Mouse (Mus musculus) small intestine, adult 2 months (tissue): Measurements from ENCODE around the gene Gm36210.

Experiments used
- CTCF ChIP-seq: fragments of 200-500 bp; IDR thresholded peaks from 2 replicates; pipeline ENCODE4 v1.5.1; 2012; ENCODE audit warnings: low read depth, mild to moderate bottlenecking, control low read depth, inconsistent platforms, low read length, moderate library complexity, mixed read lengths; ENCODE audit not compliant: insufficient replicate concordance, insufficient read length; ENCODE audit errors: extremely low read depth
- POLR2A ChIP-seq: fragments of 200-500 bp; IDR thresholded peaks from 2 replicates; pipeline ENCODE4 v1.6.1; 2012; ENCODE audit warnings: low read depth, mild to moderate bottlenecking, control low read depth, inconsistent platforms, low read length, moderate library complexity

DNA sequence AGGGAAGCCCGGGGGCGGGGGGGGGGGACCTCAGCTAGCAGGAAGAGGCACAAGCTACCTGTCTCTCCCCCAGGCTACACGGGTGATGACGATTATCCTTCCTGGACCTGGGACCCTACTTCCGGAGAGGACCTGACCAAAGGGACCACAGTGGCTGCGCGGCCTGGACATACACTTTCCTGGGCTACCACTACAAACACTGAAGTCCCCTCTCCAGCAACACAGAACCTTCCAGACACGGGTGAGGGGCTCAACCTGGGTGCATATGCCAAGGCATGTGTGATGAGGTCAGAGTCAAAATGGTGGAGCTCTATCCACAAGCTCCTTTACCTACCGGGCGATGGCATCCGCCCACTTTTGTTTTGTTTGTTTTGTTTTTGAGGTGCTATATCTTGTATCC is 31.1 kb upstream of the Gm36210 start:
- TF ChIP-seq POLR2A = no peak
- no peak for TF ChIP-seq CTCF
